Mouse (Mus musculus): ENCODE results near the gene Gcgr. TPM values are rescaled to one million over a fixed set of nuclear protein-coding genes. Genes with fewer than 3 reads are reported as not detected.
A peak's percentile ranks its signal among the peaks of the same experiment; 100 is the strongest.

Gene Gcgr
- total and polyA plus RNA-seq, 2 experiments from 2014 or later, result 0.17 to 0.60 TPM

GRCm38 (mm10) chr11:120517147-120517546, 13.4 kb upstream of the Gcgr start:
- no peaks in the 10 kb centered on the region for H3K4me1 ChIP-seq (ENCODE audit: insufficient read depth, low read length)
- WGBS, result 63% methylated on average over 4 of the region's 4 CpGs
- no peak overlapping the region for H3K4me2 ChIP-seq (ENCODE audit: low read depth, low read length, poor library complexity, severe bottlenecking)
- H3K27ac ChIP-seq (ENCODE audit: low read depth, low read length), result no peak overlapping the region
- H3K9me3 ChIP-seq (ENCODE audit: low read length), result no peaks in the 10 kb centered on the region
- no peak for TF ChIP-seq CTCF (IDR thresholded peaks at IDR 0.05)
- H3K4me3 ChIP-seq (ENCODE audit: low read depth, low read length), result no peak overlapping the region
- no peak overlapping the region for H3K9ac ChIP-seq (replicated peaks; ENCODE audit: low read length, poor library complexity, severe bottlenecking)
- ATAC-seq (ENCODE audit: low FRiP score) (no peak), DNase-seq (ENCODE audit: low spot score) (no peak)
- H3K27me3 ChIP-seq (ENCODE audit: insufficient read depth, low read length), result no peaks in the 10 kb centered on the region
- no peaks in the 10 kb centered on the region for H3K36me3 ChIP-seq (ENCODE audit: insufficient read depth, low read length)

- 68% methylated on average over 6 of the region's 6 CpGs for WGBS
- no peak for TF ChIP-seq CTCF (IDR thresholded peaks at IDR 0.05)
- no peaks in the 10 kb centered on the region for H3K9me3 ChIP-seq (ENCODE audit: low read length)
- no peaks in the 10 kb centered on the region for H3K27me3 ChIP-seq (ENCODE audit: insufficient read depth, low read length)
- no peak overlapping the region for H3K27ac ChIP-seq (ENCODE audit: low read depth, low read length)
- no peak overlapping the region for H3K9ac ChIP-seq (replicated peaks; ENCODE audit: low read length, poor library complexity, severe bottlenecking)
- ATAC-seq (ENCODE audit: low FRiP score) (no peak), DNase-seq (ENCODE audit: low spot score) (no peak)
- no peaks in the 10 kb centered on the region for H3K4me1 ChIP-seq (ENCODE audit: insufficient read depth, low read length)
- no peaks in the 10 kb centered on the region for H3K36me3 ChIP-seq (ENCODE audit: insufficient read depth, low read length)
- H3K4me2 ChIP-seq (ENCODE audit: low read depth, low read length, poor library complexity, severe bottlenecking), result no peak overlapping the region
- no peak overlapping the region for H3K4me3 ChIP-seq (ENCODE audit: low read depth, low read length)
Observed at GRCm38 (mm10) chr11:120518027-120518426, 12.5 kb upstream of the Gcgr start.

GRCm38 (mm10) chr11:120518558-120518957, 11.9 kb upstream of the Gcgr start:
- no peak for DNase-seq (ENCODE audit: low spot score)
- Histone ChIP-seq H3K27ac (ENCODE audit: low read depth, low read length) (no peak overlapping the region), H3K4me3 (ENCODE audit: low read depth, low read length) (no peak overlapping the region), H3K36me3 (ENCODE audit: insufficient read depth, low read length) (no peaks in the 10 kb centered on the region), H3K9me3 (ENCODE audit: low read length) (no peaks in the 10 kb centered on the region), H3K4me1 (ENCODE audit: insufficient read depth, low read length) (no peaks in the 10 kb centered on the region), H3K4me2 (ENCODE audit: low read depth, low read length, poor library complexity, severe bottlenecking) (no peak overlapping the region), H3K9ac (replicated peaks; ENCODE audit: low read length, poor library complexity, severe bottlenecking) (no peak overlapping the region), H3K27me3 (ENCODE audit: insufficient read depth, low read length) (no peaks in the 10 kb centered on the region)
- no peak for ATAC-seq (ENCODE audit: low FRiP score)
- 76% methylated on average over 6 of the region's 6 CpGs for WGBS
- TF ChIP-seq CTCF (IDR thresholded peaks at IDR 0.05), result no peak

GRCm38 (mm10) chr11:120519738-120520137, 10.8 kb upstream of the Gcgr start:
- Histone ChIP-seq H3K36me3 (ENCODE audit: insufficient read depth, low read length) (no peaks in the 10 kb centered on the region), H3K4me3 (ENCODE audit: low read depth, low read length) (no peak overlapping the region), H3K9me3 (ENCODE audit: low read length) (no peaks in the 10 kb centered on the region), H3K27ac (ENCODE audit: low read depth, low read length) (no peak overlapping the region), H3K4me1 (ENCODE audit: insufficient read depth, low read length) (no peaks in the 10 kb centered on the region), H3K4me2 (ENCODE audit: low read depth, low read length, poor library complexity, severe bottlenecking) (no peak overlapping the region), H3K27me3 (ENCODE audit: insufficient read depth, low read length) (no peaks in the 10 kb centered on the region), H3K9ac (replicated peaks; ENCODE audit: low read length, poor library complexity, severe bottlenecking) (no peak overlapping the region)
- no peak for TF ChIP-seq CTCF (IDR thresholded peaks at IDR 0.05)
- no peak for DNase-seq (ENCODE audit: low spot score)
- ATAC-seq (ENCODE audit: low FRiP score), result no peak
- 52% methylated on average over 9 of the region's 9 CpGs for WGBS

GRCm38 (mm10) chr11:120520498-120520897, 10.0 kb upstream of the Gcgr start:
- Histone ChIP-seq H3K4me2 (ENCODE audit: low read depth, low read length, poor library complexity, severe bottlenecking) (no peak overlapping the region), H3K4me3 (ENCODE audit: low read depth, low read length) (no peak overlapping the region), H3K27me3 (ENCODE audit: insufficient read depth, low read length) (no peaks in the 10 kb centered on the region), H3K27ac (ENCODE audit: low read depth, low read length) (no peak overlapping the region), H3K9ac (replicated peaks; ENCODE audit: low read length, poor library complexity, severe bottlenecking) (0 out of 2 replicates have a peak overlapping the region, but pooled peaks have one; percentile 13), H3K9me3 (ENCODE audit: low read length) (no peaks in the 10 kb centered on the region), H3K36me3 (ENCODE audit: insufficient read depth, low read length) (no peaks in the 10 kb centered on the region), H3K4me1 (ENCODE audit: insufficient read depth, low read length) (no peaks in the 10 kb centered on the region)
- WGBS, result 73% methylated on average over 9 of the region's 9 CpGs
- DNase-seq (ENCODE audit: low spot score) (no peak), ATAC-seq (ENCODE audit: low FRiP score) (no peak)
- no peak for TF ChIP-seq CTCF (IDR thresholded peaks at IDR 0.05)

- H3K9me3 ChIP-seq (ENCODE audit: low read length), result no peaks in the 10 kb centered on the region
- ATAC-seq (ENCODE audit: low FRiP score) (no peak), DNase-seq (ENCODE audit: low spot score) (peak; percentile 63)
- no peaks in the 10 kb centered on the region for H3K27me3 ChIP-seq (ENCODE audit: insufficient read depth, low read length)
- WGBS, result 73% methylated on average over 5 of the region's 5 CpGs
- 0 out of 2 replicates have a peak overlapping the region, but pooled peaks have one; percentile 13 for H3K9ac ChIP-seq (replicated peaks; ENCODE audit: low read length, poor library complexity, severe bottlenecking)
- H3K4me1 ChIP-seq (ENCODE audit: insufficient read depth, low read length), result no peaks in the 10 kb centered on the region
- H3K27ac ChIP-seq (ENCODE audit: low read depth, low read length), result no peak overlapping the region
- H3K4me2 ChIP-seq (ENCODE audit: low read depth, low read length, poor library complexity, severe bottlenecking), result no peak overlapping the region
- no peak overlapping the region for H3K4me3 ChIP-seq (ENCODE audit: low read depth, low read length)
- no peaks in the 10 kb centered on the region for H3K36me3 ChIP-seq (ENCODE audit: insufficient read depth, low read length)
- no peak for TF ChIP-seq CTCF (IDR thresholded peaks at IDR 0.05)
Observed at GRCm38 (mm10) chr11:120520967-120521540, 9.4 kb upstream of the Gcgr start.
